Mouse (Mus musculus) intestine, embryonic 16.5 days (tissue): Measurements from ENCODE around the gene Gm17332. TPM values are rescaled to one million over a fixed set of nuclear protein-coding genes. Genes with fewer than 3 reads are reported as not detected.

ENCODE experiments used
- ATAC-seq: fragments of 200-750 bp; cut with Nextera tagmentation; 2 replicates; pipeline ENCODE4 v1.8.0; 2017; ENCODE audit warnings: moderate TSS enrichment, moderate library complexity
- H3K27ac ChIP-seq: fragments of 300-500 bp; sonication (generic); 2 replicates; pipeline ENCODE4 v1.5.1; 2014; ENCODE audit warnings: mild to moderate bottlenecking, low read length
- H3K27me3 ChIP-seq: fragments of 300-500 bp; sonication (generic); replicated peaks from 2 replicates; pipeline ENCODE4 v1.6.1; 2014; ENCODE audit warnings: low read length, control low read depth, mixed read lengths; ENCODE audit not compliant: control insufficient read depth, insufficient read depth
- H3K36me3 ChIP-seq: fragments of 300-500 bp; sonication (generic); 2 replicates; pipeline ENCODE4 v1.6.1; 2014; ENCODE audit warnings: low read length, control low read depth; ENCODE audit not compliant: control insufficient read depth, insufficient read depth
- H3K4me1 ChIP-seq: fragments of 300-500 bp; sonication (generic); 2 replicates; pipeline ENCODE4 v1.6.1; 2014; ENCODE audit warnings: low read length, control low read depth, mixed read lengths; ENCODE audit not compliant: control insufficient read depth, insufficient read depth
- H3K4me2 ChIP-seq: fragments of 300-500 bp; sonication (generic); 2 replicates; pipeline ENCODE4 v1.6.1; 2014; ENCODE audit warnings: low read depth, low read length, control low read depth
- H3K4me3 ChIP-seq: fragments of 300-500 bp; sonication (generic); 2 replicates; pipeline ENCODE4 v1.5.1; 2014; ENCODE audit warnings: mild to moderate bottlenecking, low read length
- H3K9ac ChIP-seq: fragments of 300-500 bp; sonication (generic); 2 replicates; pipeline ENCODE4 v1.6.1; 2014; ENCODE audit warnings: low read depth, low read length
- H3K9me3 ChIP-seq: fragments of 300-500 bp; sonication (generic); 2 replicates; pipeline ENCODE4 v1.6.1; 2016; ENCODE audit warnings: low read length, control low read depth; ENCODE audit not compliant: control insufficient read depth
- WGBS: fragments of 180-500 bp; shearing (Covaris S2); extraction: QIAGEN DNeasy Blood & Tissue Kit; methylation state at CpG from one replicate; pipeline ENCODE4 v1.1.7; 2014; 5-methylcytosine and 5-hydroxymethylcytosine counted together
- polyA plus RNA-seq: library from polyadenylated mRNA; unstranded; fragments of >200 nt; fragmentation: Nextera tagmentation; extraction: Ambion mirVana; gene quantifications from 2 replicates; pipeline ENCODE4 v1.2.1, GENCODE M21; 2015

Gene Gm17332
- not detected in 2 replicates for polyA plus RNA-seq

DNA sequence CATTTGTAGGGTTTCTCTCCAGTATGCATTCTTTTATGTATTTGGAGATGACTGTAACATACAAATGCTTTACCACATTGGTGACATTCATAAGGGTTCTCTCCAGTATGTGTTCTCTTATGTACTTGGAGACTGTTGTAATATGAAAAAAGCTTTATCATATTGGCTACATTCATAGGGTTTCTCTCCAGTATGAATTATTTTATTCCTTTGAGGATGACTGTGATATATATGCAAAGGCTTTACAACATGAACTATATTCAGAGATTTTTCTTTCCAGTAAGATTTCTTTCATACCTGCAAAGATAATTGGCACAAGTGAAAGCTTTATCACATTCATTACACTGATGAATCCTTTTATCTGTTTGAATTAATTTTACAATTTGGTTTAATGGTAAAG, at the start of gene Gm17332:
Gene Gm17332 (minus strand): TSS at position 101 of the 400 bp plus-strand sequence.
- ATAC-seq, result no peak

DNA sequence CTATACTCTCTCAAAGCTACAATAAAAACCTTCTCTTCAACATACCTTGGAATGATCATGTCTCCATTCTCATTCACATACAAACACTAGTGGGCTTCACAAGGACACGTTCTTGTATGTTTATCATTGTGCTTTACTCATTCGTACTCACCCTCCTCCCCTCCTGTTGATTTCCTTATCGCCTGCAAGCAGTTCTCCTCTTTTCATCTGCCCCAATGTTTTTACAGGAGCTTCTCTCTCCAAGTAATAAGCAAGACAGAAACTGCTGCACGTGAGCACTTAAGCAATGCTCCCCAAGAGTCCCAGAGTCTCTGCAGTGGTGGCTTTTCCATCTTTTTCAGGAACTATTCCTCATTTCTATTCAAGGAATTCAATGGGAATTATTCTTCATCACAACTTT, 47.7 kb upstream of the Gm17332 start:
- Histone ChIP-seq H3K9ac (no peak overlapping the region), H3K36me3 (no peaks in the 10 kb centered on the region), H3K4me1 (no peaks in the 10 kb centered on the region), H3K4me3 (no peak overlapping the region), H3K9me3 (no peaks in the 10 kb centered on the region), H3K27me3 (no peaks in the 10 kb centered on the region), H3K27ac (no peak overlapping the region), H3K4me2 (no peak overlapping the region)
- WGBS, result 69% methylated on average over 4 of the region's 4 CpGs
- no peak for ATAC-seq

More for the DNA sequence above, at the start of gene Gm17332:
- no peaks in the 10 kb centered on the region for H3K36me3 ChIP-seq
- no peak within 1 kb of the TSS for H3K27ac ChIP-seq
- H3K27me3 ChIP-seq, result no peaks in the 10 kb centered on the region
- 0 out of 2 replicates have a peak, but pooled peaks cover 3% of the 10 kb centered on the region for H3K9me3 ChIP-seq
- no peak within 1 kb of the TSS for H3K4me2 ChIP-seq
- no peaks in the 10 kb centered on the region for H3K4me1 ChIP-seq
- no peak within 1 kb of the TSS for H3K9ac ChIP-seq
- no peak within 1 kb of the TSS for H3K4me3 ChIP-seq

DNA sequence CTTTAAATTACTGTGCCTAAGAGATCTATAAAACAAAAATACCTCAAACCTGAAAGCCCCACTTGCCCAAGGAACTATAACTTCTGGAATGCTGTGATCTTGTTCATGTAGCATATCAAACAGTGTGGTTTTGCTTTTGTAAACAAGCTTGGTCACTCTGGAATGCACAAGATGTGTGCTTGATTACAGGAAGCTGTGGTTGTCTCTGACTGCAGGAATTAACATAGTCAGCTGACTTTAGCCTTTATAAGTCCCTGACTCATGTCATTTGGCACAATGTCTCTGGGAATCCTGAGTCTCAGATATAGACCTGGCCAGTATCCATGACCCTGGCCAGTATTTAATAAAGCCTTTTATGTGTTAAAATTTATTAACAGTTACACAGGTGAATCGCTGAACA, 43.1 kb upstream of the Gm17332 start:
- H3K4me1 ChIP-seq, result no peaks in the 10 kb centered on the region
- H3K27me3 ChIP-seq, result no peaks in the 10 kb centered on the region
- 85% methylated on average over 1 of the region's 1 CpGs for WGBS
- no peak overlapping the region for H3K9ac ChIP-seq
- H3K4me3 ChIP-seq, result no peak overlapping the region
- no peak for ATAC-seq
- no peaks in the 10 kb centered on the region for H3K9me3 ChIP-seq
- H3K27ac ChIP-seq, result no peak overlapping the region
- H3K36me3 ChIP-seq, result no peaks in the 10 kb centered on the region
- H3K4me2 ChIP-seq, result no peak overlapping the region

DNA sequence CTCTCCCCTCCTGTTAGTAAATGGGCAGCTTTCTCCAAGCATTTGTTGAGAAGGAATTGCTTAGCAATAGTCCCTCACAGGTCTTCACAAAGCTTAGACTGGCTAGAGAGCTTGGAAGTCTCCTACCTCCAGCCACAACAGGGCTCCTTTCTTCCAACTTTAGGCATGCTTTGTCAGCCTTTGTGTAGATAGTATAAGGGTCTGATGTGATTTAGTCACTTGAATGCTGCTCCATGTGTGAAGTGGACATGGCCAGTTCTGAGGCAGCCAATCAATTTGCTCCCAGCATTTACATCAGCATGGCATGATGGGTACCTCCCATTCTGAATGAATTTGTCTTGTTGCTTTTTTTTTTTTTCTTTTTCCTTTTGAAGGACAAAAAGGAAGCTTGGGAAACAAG, 35.7 kb upstream of the Gm17332 start:
- no peaks in the 10 kb centered on the region for H3K9me3 ChIP-seq
- H3K36me3 ChIP-seq, result no peaks in the 10 kb centered on the region
- no peak overlapping the region for H3K4me2 ChIP-seq
- no peak overlapping the region for H3K27ac ChIP-seq
- H3K9ac ChIP-seq, result no peak overlapping the region
- H3K4me1 ChIP-seq, result no peaks in the 10 kb centered on the region
- H3K27me3 ChIP-seq, result no peaks in the 10 kb centered on the region
- H3K4me3 ChIP-seq, result no peak overlapping the region
- no peak for ATAC-seq

DNA sequence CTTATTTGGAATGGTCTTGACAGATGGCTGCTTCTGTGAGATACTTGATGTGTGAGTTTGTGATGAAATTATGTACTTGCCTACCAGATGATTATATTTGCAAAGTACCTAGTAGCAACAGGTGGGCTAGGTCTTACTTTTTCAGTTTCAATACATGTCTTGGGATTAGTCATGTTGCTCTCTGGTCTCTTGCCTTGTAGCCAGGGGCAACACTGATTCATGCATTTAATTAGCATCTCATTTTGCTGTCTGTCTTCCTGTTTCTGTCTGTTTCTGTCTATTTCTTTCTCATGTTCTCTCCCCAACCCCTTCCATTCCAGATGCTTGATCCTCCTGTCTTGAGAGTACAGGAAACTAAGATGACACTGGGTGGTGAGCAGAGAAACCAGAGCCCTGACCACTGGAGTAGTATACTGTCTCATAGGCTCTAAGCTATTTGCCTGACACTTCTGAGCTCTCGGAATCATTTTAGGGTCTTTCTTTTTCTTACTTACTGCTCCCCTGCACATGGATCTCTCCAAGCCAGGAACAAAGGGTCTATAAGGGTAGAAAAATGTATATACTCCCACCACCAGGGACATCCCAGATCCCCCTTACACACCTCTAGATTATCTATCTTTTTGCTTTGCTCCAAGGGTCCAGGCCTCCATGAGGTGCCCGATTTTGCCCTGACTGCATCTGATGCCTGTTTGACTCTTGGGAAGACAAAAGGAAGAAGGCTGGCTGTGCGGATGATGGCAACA, 13.5 kb upstream of the Gm17332 start:
- ATAC-seq, result no peak
- Histone ChIP-seq H3K9me3 (no peaks in the 10 kb centered on the region), H3K36me3 (no peaks in the 10 kb centered on the region), H3K4me1 (no peaks in the 10 kb centered on the region), H3K4me3 (no peak overlapping the region), H3K27me3 (no peaks in the 10 kb centered on the region), H3K9ac (no peak overlapping the region), H3K4me2 (no peak overlapping the region), H3K27ac (no peak overlapping the region)
- WGBS, result 88% methylated on average over 3 of the region's 3 CpGs

DNA sequence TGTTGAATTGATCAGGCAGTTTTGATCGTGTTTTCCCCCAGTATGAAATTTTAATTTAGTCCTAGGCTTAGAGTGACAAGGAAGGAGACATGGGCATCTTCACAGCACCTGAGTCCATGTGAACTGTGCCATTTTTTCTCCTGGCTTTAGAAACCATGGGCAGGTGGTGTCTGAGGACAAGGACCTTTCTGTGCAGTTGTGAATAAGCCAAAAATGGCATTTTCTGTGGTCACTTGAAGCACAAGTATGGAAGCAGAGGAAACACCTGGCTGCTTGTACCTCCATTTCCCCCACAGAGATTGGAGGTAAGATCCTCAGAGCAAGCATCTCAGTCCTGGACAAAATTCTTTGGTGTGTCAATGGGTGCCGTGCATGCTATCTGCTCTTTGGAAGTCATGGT, 12.5 kb upstream of the Gm17332 start:
- Histone ChIP-seq H3K9ac (no peak overlapping the region), H3K27ac (no peak overlapping the region), H3K9me3 (no peaks in the 10 kb centered on the region), H3K4me2 (no peak overlapping the region), H3K36me3 (no peaks in the 10 kb centered on the region), H3K4me1 (no peaks in the 10 kb centered on the region), H3K27me3 (no peaks in the 10 kb centered on the region), H3K4me3 (no peak overlapping the region)
- no peak for ATAC-seq
- WGBS, result 82% methylated on average over 2 of the region's 2 CpGs

DNA sequence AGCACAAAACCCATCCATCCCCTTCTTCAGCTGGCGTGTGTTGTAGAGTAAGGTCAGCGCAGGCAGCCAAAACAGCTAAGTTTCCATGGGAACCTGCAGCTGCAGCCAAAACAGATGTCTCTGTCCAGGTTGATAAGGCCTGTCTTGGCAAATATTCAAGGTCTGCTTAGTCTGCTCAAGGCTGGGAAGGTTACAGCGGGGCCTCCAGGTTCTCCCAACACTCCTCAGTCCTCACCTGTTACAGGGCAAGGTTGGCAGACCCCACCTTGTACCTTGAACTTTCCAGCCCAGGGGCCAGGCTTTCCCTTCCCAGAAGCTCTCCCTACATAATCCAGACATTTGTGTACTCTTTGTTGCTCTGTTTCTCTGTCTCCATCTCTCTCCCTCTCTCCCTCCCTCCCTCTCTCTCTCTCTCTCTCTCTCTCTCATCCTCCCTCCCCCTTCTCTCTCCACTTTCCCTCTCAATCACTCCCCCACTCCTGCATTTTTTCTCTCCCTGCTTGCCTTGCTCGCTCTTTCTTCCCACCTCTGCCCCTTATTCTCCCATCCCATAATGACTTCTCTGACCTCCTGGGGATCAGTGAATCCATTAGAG, 12.1 kb downstream of the Gm17332 start:
- peaks cover 6% of the 10 kb centered on the region; the same call in 1 of the 2 replicates for H3K4me1 ChIP-seq
- no peaks in the 10 kb centered on the region for H3K27me3 ChIP-seq
- peak; percentile 93 for ATAC-seq
- H3K36me3 ChIP-seq, result no peaks in the 10 kb centered on the region
- 10% methylated on average over 4 of the region's 4 CpGs for WGBS
- H3K4me2 ChIP-seq, result peak overlapping the region; percentile 61
- H3K4me3 ChIP-seq, result peak overlapping the region; percentile 47; the same call in 1 of the 2 replicates
- no peak overlapping the region for H3K9ac ChIP-seq
- H3K9me3 ChIP-seq, result no peaks in the 10 kb centered on the region
- no peak overlapping the region for H3K27ac ChIP-seq

DNA sequence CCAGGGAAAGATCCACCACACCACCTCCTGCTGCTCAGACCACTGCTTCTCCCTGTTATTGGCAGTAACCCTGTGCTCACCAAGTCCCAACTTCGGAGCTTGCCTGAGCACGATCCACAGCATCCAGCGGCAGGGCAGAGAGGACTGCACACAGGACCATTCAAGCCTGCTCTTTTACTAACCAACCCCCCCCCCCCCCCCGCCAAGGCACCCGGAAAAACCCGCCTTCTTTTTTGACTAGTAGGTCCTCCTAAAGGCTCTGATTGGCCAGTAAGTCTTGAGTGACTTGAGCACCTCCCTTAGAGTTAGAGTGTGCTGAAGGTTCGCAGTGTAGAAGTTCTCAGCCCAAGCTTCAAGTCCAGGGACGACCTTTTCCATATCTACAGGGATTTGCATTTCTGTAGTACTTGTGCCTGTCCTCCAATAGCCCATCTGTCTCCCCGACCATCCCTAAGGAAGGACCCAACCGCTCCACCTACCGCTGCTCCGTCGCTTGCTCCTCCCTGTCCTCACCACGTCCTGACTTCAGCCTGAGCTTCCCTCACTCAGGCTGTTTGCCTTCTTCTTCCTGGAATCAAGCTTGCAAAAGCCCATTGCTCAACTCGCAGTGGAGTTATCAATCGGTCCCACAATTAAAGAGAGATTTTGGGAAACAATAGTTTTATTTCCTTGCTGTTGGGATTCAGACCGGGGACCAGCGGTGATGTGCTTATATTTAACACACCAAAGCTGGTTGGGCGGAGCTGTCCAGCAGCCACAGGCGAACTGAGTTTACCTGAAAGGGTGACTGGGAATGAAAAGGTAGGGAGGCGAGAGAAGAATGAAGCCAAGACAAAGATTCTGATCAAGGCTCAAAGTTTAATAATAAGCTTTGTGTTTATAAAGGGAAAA, 12.9 kb downstream of the Gm17332 start:
- H3K4me2 ChIP-seq, result peak overlapping the region; percentile 61
- H3K36me3 ChIP-seq, result no peaks in the 10 kb centered on the region
- H3K9ac ChIP-seq, result peak overlapping the region; percentile 31; the same call in 1 of the 2 replicates
- no peaks in the 10 kb centered on the region for H3K27me3 ChIP-seq
- peak; percentile 86 for ATAC-seq
- H3K27ac ChIP-seq, result 0 out of 2 replicates have a peak overlapping the region, but pooled peaks have one; percentile 19
- peaks cover 6% of the 10 kb centered on the region; the same call in 1 of the 2 replicates for H3K4me1 ChIP-seq
- H3K9me3 ChIP-seq, result no peaks in the 10 kb centered on the region
- H3K4me3 ChIP-seq, result peak overlapping the region; percentile 47
- 4% methylated on average over 21 of the region's 21 CpGs for WGBS

DNA sequence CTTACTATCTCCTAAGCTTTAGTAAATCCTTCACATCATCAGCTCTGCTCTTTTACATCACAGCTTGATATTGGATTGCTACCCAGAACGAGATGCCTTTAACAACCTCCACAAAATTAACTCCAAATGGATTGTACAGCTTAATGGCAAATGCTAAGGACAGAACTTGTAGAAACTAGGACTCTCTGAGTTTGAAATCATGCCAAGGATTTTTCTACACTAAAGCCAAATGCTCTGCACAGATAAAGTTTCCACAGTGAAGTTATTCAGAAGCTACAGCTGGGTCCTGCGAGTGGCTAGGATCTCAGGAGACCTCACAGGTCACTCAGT, 13.5 kb downstream of the Gm17332 start:
- no peak; the same call in 1 of the 2 replicates for ATAC-seq
- H3K27ac ChIP-seq, result no peak overlapping the region

More for the DNA sequence above, 13.5 kb downstream of the Gm17332 start:
- Histone ChIP-seq H3K4me1 (peaks cover 6% of the 10 kb centered on the region; the same call in 1 of the 2 replicates), H3K9ac (no peak overlapping the region), H3K9me3 (no peaks in the 10 kb centered on the region), H3K4me2 (peak overlapping the region; percentile 61), H3K4me3 (peak overlapping the region; percentile 47; the same call in 1 of the 2 replicates), H3K36me3 (no peaks in the 10 kb centered on the region), H3K27me3 (no peaks in the 10 kb centered on the region)
- 29% methylated on average over 2 of the region's 2 CpGs for WGBS
